Mouse (Mus musculus): ENCODE measurements around the gene Cnih2.
"Not testable (repeated sequence)": the region's sequence is repeated elsewhere in the genome, so short reads cannot be mapped to it uniquely, and the experiment has no call there.

Cnih2 gene

DNA sequence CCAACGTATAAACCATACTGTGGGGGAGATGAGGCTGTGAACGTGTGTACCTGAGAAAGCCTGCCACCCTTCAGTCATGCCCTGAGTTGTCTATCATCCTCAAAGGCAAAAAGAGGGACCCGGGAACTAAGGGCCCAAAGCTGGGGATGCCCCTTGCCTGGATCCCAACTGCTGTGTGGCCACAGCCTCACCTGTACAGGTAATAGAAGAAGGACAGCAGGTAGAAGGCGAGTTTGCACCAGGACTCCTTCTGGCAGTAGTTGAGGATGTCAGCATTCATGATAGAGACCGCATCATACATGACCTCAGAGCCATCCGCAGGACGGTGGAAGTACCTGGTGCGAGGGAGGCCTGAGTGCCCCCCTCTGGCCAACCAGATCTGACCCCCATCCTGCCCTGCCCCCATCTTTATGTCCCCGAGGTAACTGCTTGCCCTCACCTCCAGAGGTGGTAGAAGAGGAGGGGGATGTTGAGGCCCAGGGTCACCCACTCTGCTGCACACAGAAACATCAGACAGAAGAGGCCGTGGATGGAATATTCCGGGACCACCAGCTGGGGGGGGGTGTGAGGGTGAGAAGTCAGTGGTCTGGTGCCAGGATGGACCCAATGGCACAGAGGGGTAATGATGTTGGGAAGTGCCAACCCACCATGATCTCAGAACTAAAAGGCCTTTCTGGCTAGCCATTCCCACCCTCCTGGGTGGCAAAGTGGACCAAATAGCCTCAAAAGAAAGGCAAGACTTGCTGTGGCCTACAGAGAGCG is 4.7 kb downstream of the Cnih2 start:
- DNase-seq, result no peak

DNA sequence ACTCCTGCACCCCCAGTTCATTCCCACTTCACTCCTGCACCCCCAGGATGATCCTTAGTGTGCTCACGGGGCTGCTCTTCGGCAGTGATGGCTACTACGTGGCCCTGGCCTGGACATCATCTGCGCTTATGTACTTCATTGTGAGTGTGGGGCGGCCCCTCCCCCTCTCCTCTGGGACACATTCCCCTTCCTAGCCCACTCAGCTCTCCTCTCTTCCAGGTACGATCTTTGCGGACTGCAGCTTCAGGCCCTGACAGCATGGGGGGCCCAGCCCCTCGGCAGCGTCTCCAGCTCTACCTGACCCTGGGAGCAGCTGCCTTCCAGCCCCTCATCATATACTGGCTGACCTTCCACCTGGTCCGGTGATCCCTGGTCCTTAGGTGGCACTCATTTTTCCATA is 6.2 kb downstream of the Cnih2 start:
- no peak for DNase-seq

GRCm38 (mm10) chr19:5089324-5089723 is 9.0 kb downstream of the Cnih2 start:
- DNase-seq, result no peak

- DNase-seq, result peak; percentile 87 to 89
Observed at GRCm38 (mm10) chr19:5087884-5088728, 10.2 kb downstream of the Cnih2 start, which contains the start of gene Yif1a. Gene Yif1a (plus strand): TSS chr19:5088538.

GRCm38 (mm10) chr19:5086533-5086932 is 11.8 kb downstream of the Cnih2 start:
- not testable (repeated sequence) for DNase-seq

GRCm38 (mm10) chr19:5085145-5085863 is 13.0 kb downstream of the Cnih2 start, which contains the start of gene Tmem151a:
Gene Tmem151a (minus strand): TSS chr19:5085531.
- no peak for DNase-seq

DNA sequence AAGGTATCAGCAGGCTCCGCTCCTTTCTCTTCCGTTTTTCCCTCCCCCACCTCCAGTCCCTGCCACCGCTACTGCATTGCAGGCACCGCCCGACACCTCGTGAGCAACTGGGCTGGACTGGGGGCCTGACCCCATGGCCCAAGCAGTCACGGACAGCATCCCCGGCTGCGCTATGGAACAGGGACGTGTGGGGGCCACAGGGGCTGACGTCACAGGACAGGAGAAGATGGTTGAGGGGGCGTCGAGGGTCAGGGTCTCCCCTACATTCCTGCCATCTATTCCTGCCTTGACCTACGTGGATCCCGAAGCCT is 13.5 kb downstream of the Cnih2 start:
- DNase-seq, result no peak

- no peak for DNase-seq
Observed at GRCm38 (mm10) chr19:5083961-5084833, 14.1 kb downstream of the Cnih2 start.

GRCm38 (mm10) chr19:5082596-5082995 is 15.7 kb downstream of the Cnih2 start:
- no peak for DNase-seq

- DNase-seq, result no peak
Observed at GRCm38 (mm10) chr19:5082005-5082404, 16.3 kb downstream of the Cnih2 start.

DNA sequence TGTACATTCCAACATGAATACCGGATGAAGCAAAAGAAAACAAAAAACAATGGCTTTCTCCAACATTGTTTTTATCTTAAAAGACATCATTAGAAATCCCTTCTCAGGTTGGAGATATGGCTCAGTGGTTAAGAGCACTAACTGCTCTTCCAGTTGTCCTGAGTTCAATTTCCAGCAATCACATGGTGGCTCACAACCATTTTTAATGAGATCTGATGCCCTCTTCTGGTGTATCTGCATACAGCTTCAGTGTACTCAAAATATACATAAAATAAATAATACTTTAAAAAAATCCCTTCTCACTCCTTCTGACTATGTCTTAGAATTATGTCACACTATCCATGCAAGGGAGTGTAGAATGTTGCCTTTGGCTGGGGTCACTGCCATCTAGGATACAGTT is 19.0 kb downstream of the Cnih2 start:
- no peak for DNase-seq

DNA sequence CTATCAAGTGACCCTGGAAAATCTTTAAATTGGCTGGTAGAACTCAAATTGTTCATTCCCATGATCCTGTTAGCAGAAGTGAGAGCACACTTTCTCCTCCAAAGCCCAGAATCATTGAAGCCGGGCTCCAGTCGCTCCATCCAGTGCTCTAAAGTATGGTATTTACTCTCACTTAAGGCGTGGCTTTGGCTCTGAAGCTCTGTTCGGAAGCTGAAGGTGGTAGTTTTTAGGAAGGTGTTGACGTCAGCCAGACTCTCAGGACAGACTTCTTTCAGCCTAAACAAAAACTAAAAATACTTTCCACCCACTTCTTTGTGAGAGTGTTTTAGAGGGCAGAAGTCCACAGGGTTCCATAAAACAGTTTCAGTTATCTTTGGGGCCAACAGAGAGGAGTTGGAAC is 24.8 kb downstream of the Cnih2 start:
- DNase-seq, result no peak

DNA sequence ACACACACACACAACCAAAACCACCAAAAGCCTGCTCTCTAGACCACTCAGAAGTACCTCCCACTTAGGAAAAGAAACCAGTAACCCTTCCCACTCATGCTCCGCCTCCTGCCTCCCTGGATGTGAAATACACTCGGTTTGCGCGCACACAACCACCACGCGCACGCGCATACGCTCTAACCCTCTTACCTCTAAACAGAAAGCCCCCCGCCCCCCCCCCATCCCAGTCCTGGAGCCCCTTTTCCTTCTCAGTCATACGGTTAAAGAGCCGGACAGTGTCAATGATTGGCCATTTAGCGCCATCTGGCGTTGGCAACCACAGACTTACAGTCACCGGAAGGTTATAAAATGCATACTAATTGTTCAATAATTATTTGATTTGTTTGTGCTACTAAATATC is 25.3 kb downstream of the Cnih2 start:
- DNase-seq, result peak in 1 of 2 experiments; percentile 37

- no peak for DNase-seq
Observed at GRCm38 (mm10) chr19:5072389-5073019, 25.8 kb downstream of the Cnih2 start.

- DNase-seq, result peak in 1 of 2 experiments; percentile 36
Observed at GRCm38 (mm10) chr19:5071545-5072369, 26.6 kb downstream of the Cnih2 start.

GRCm38 (mm10) chr19:5071077-5071476 is 27.2 kb downstream of the Cnih2 start:
- DNase-seq, result no peak

DNA sequence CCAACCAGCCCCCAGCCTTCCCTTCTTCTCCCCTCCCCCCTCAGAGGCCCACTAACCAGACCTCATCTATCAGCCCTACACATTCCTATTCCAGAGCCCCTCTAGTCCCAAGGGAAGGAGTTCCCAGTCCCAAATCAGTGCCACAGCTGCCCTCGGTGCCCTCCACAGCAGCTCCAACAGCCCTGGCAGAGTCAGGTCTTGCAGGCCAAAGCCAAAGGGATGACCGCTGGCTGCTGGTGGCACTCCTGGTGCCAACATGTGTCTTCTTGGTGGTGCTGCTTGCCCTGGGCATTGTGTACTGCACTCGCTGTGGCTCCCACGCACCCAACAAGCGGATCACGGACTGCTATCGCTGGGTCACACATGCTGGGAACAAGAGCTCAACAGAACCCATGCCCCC is 28.3 kb downstream of the Cnih2 start:
- DNase-seq, result no peak

DNA sequence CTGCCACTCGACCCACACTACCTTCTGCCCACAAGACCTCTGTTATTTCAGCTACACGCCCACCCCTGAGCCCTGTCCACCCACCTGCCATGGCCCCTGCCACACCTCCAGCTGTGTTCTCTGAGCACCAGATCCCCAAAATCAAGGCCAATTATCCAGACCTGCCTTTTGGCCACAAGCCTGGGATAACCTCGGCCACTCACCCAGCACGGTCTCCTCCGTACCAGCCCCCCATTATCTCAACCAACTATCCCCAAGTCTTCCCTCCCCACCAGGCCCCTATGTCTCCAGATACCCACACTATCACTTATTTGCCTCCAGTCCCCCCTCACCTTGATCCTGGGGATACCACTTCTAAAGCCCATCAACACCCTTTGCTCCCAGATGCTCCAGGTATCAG is 28.8 kb downstream of the Cnih2 start:
- DNase-seq, result no peak

DNA sequence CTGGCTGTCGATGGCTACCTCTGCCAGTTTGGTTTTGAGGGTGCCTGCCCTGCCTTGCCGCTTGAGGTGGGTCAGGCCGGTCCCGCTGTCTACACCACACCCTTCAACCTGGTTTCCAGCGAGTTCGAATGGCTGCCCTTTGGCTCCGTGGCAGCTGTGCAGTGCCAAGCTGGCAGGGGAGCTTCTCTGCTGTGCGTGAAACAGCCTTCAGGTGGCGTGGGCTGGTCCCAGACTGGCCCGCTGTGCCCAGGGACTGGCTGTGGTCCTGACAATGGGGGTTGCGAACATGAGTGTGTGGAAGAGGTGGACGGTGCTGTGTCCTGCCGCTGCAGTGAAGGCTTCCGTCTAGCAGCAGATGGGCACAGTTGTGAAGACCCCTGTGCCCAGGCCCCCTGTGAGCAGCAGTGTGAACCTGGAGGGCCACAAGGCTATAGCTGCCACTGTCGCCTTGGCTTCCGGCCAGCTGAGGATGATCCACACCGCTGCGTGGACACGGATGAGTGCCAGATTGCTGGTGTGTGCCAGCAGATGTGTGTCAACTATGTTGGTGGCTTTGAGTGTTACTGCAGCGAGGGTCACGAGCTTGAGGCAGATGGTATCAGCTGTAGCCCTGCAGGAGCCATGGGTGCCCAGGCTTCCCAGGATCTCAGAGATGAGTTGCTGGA is 29.6 kb downstream of the Cnih2 start:
- DNase-seq, result no peak

DNA sequence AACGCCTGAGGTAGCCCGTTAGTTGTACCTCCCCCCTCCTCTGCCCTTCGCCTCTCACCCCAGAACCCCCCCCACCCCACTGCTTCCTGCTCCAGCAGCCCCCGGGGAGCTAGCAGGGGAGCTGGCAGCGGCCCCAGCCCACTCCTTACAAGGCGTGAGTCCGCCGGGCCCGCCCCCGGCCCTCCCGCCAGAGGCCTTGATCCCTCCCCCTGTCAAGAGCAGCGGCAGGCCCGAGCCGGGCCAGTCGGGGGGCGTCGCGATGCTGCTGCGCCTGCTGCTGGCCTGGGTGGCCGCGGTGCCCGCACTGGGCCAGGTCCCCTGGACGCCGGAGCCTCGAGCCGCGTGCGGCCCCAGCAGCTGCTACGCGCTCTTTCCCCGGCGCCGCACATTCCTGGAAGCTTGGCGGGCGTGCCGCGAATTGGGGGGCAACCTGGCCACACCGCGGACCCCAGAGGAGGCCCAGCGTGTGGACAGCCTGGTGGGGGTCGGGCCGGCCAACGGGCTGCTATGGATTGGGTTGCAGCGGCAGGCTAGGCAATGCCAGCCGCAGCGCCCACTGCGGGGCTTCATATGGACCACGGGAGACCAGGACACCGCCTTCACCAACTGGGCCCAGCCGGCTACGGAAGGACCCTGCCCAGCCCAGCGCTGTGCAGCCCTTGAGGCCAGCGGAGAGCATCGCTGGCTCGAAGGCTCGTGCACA is 30.3 kb downstream of the Cnih2 start, which contains the start of gene Cd248:
TSS of gene Cd248 (plus strand) at position 212 of the 703 bp plus-strand sequence.
- no peak for DNase-seq
